Mouse (Mus musculus) liver, adult 2 months (tissue): ENCODE results near the gene Frmd4a.

Experiments
- CTCF ChIP-seq: fragments of 200-500 bp; IDR thresholded peaks from 2 replicates; pipeline ENCODE4 v1.5.1; 2011; ENCODE audit warnings: low read depth, low read length, control low read depth
- POLR2A ChIP-seq: fragments of 200-500 bp; IDR thresholded peaks from 2 replicates; pipeline ENCODE4 v1.6.1; 2011; ENCODE audit warnings: low read length, control low read depth; ENCODE audit not compliant: insufficient read depth; ENCODE audit errors: extremely low read depth

GRCm38 (mm10) chr2:4154036-4154653, 136.6 kb downstream of the Frmd4a start:
- TF ChIP-seq POLR2A (no peak), CTCF (no peak)
